Mouse (Mus musculus) stomach, postnatal 0 days (tissue): ENCODE data around the gene Gpr68. TPM values are rescaled to one million over a fixed set of nuclear protein-coding genes. Genes with fewer than 3 reads are reported as not detected.

ENCODE experiments used
- ATAC-seq: fragments of 200-750 bp; cut with Nextera tagmentation; 2 replicates; pipeline ENCODE4 v1.8.0; 2017; ENCODE audit not compliant: low FRiP score, low TSS enrichment
- DNase-seq: peaks from one replicate; pipeline ENCODE4 v3.0.0-alpha.2; 2016; ENCODE audit warnings: low spot score
- H3K27ac ChIP-seq: fragments of 300-500 bp; sonication (generic); replicated peaks from 2 replicates; pipeline ENCODE4 v1.5.1; 2014; ENCODE audit warnings: mild to moderate bottlenecking, control low read depth
- H3K27me3 ChIP-seq: fragments of 300-500 bp; sonication (generic); 2 replicates; pipeline ENCODE4 v1.6.1; 2014; ENCODE audit warnings: low read length; ENCODE audit not compliant: control insufficient read depth, insufficient read depth
- H3K36me3 ChIP-seq: fragments of 300-500 bp; sonication (generic); 2 replicates; pipeline ENCODE4 v1.6.1; 2014; ENCODE audit warnings: low read length, mixed read lengths; ENCODE audit not compliant: control insufficient read depth, insufficient read depth
- H3K4me1 ChIP-seq: fragments of 300-500 bp; sonication (generic); replicated peaks from 2 replicates; pipeline ENCODE4 v1.6.1; 2014; ENCODE audit warnings: antibody characterized with exemption; ENCODE audit not compliant: control insufficient read depth, insufficient read depth
- H3K4me2 ChIP-seq: fragments of 300-500 bp; sonication (generic); replicated peaks from 2 replicates; pipeline ENCODE4 v1.6.1; 2014; ENCODE audit warnings: low read depth, mild to moderate bottlenecking, control low read depth, moderate library complexity
- H3K4me3 ChIP-seq: fragments of 300-500 bp; sonication (generic); 2 replicates; pipeline ENCODE4 v1.5.1; 2014; ENCODE audit warnings: low read depth, low read length, control low read depth
- H3K9ac ChIP-seq: fragments of 300-500 bp; sonication (generic); 2 replicates; pipeline ENCODE4 v1.6.1; 2014; ENCODE audit warnings: mild to moderate bottlenecking, low read length, control low read depth, mixed read lengths
- H3K9me3 ChIP-seq: fragments of 300-500 bp; sonication (generic); 2 replicates; pipeline ENCODE4 v1.6.1; 2016; ENCODE audit warnings: low read length; ENCODE audit not compliant: control insufficient read depth
- CTCF ChIP-seq: IDR thresholded peaks from 2 replicates; pipeline ENCODE4 v1.5.1; 2016; ENCODE audit warnings: antibody characterized with exemption, low read depth, mild to moderate bottlenecking, moderate library complexity
- EP300 ChIP-seq: optimal IDR thresholded peaks from 2 replicates; pipeline ENCODE3; 2016; ENCODE audit warnings: antibody characterized with exemption
- WGBS: fragments of 180-500 bp; shearing (Covaris S2); extraction: QIAGEN DNeasy Blood & Tissue Kit; methylation state at CpG from one replicate; pipeline ENCODE4 v1.1.7; 2014; 5-methylcytosine and 5-hydroxymethylcytosine counted together
- polyA plus RNA-seq: library from polyadenylated mRNA; unstranded; fragments of >200 nt; fragmentation: Nextera tagmentation; extraction: Ambion mirVana; gene quantifications from 2 replicates; pipeline ENCODE4 v1.2.1, GENCODE M21; 2015

Gpr68 gene
- polyA plus RNA-seq, 1 experiment from 2014 or later: 0.44 TPM

DNA sequence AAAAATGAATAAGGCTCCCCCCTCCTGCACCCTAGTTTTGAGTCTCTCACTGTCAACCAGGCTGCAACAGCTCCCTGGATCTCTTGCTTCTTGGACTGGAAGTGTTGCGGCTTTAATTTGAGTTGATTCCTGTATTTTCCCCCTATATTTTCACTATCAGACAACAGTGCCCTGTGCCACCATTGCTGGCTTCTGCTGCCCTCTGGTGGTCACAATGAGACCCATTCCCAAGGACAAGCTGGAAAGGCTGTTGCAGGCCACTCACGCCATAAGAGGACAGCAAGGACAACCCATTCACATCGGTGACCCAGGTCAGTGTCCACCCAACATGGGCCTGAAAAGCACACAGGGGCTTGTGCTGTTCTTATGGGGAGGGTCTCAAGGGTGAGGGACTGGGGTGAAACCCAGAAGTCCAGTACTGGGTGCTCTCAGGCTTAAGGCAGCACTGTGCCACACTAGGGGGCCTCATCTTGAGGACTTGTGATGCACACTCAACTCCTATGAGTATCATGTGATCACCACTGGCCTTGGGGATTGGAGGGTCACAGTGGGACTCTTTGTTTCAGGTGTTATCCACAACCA, 66.7 kb downstream of the Gpr68 start:
- no peak overlapping the region for H3K4me2 ChIP-seq
- no peaks in the 10 kb centered on the region for H3K27me3 ChIP-seq
- H3K9ac ChIP-seq: no peak overlapping the region
- H3K27ac ChIP-seq: no peak overlapping the region
- ATAC-seq (peak; percentile 67), DNase-seq (peak; percentile 80)
- 20% methylated on average over 3 of the region's 3 CpGs for WGBS
- TF ChIP-seq EP300 (no peak), CTCF (peak; percentile 98)
- no peaks in the 10 kb centered on the region for H3K4me1 ChIP-seq
- no peaks in the 10 kb centered on the region for H3K9me3 ChIP-seq
- no peak overlapping the region for H3K4me3 ChIP-seq
- H3K36me3 ChIP-seq: no peaks in the 10 kb centered on the region

DNA sequence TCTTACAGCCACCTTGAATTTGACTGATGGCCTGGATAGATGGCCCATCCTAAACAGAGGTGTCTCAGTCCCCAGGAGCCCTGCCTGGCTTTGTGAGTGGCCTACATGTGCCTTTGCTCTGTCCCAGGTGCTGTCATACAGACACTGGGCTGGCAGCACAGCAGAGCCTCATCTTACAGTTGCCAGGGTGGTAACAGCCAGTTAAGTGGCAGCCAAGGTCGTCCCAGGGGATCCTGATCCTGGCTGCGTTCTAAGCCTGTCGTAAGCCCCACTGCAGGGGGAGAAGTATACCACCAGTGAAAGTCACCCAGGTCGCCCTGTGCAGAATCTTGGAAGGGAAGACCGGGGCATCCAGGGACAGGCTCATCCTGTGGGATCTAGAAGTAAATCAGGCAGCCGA, 68.1 kb downstream of the Gpr68 start:
- Histone ChIP-seq H3K36me3 (no peaks in the 10 kb centered on the region), H3K4me1 (no peaks in the 10 kb centered on the region), H3K9ac (no peak overlapping the region), H3K9me3 (no peaks in the 10 kb centered on the region), H3K27ac (no peak overlapping the region), H3K4me2 (no peak overlapping the region), H3K27me3 (no peaks in the 10 kb centered on the region), H3K4me3 (no peak overlapping the region)
- ATAC-seq: no peak
- TF ChIP-seq CTCF (no peak), EP300 (no peak)
- 88% methylated on average over 6 of the region's 6 CpGs for WGBS
- DNase-seq: no peak

DNA sequence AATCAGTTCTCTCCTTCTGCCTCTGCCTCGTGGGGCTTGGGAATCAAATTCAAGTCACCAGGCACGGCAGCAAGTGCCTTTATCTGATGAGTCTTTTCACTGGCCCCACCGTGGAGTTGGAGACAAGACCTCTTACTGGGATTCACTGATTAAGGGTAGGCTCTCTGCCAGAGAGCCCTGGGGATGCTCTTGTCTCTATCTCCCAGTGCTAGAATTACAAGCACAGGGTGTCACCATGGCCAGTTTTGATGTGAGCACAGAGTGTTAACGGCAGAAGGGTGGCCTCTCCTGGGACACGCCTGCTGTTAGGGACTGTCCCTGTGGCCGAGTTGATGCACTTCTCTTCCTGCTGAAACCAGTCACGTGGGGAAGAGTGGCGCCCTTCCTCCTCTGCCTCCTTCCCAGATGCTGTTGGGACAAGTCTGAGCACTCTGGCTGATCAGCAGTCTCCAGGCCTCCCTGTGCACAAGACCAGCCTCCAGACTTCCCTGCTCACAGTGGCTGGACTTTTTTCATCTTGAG, 68.9 kb downstream of the Gpr68 start:
- DNase-seq (no peak), ATAC-seq (peak; percentile 43; the same call in 1 of the 2 replicates)
- H3K4me3 ChIP-seq: no peak overlapping the region
- no peaks in the 10 kb centered on the region for H3K36me3 ChIP-seq
- no peak overlapping the region for H3K4me2 ChIP-seq
- H3K27ac ChIP-seq: no peak overlapping the region
- TF ChIP-seq EP300 (no peak), CTCF (no peak)
- no peaks in the 10 kb centered on the region for H3K4me1 ChIP-seq
- H3K27me3 ChIP-seq: no peaks in the 10 kb centered on the region
- whole genome bisulfite sequencing: 31% methylated on average over 8 of the region's 8 CpGs
- H3K9ac ChIP-seq: no peak overlapping the region
- no peaks in the 10 kb centered on the region for H3K9me3 ChIP-seq

DNA sequence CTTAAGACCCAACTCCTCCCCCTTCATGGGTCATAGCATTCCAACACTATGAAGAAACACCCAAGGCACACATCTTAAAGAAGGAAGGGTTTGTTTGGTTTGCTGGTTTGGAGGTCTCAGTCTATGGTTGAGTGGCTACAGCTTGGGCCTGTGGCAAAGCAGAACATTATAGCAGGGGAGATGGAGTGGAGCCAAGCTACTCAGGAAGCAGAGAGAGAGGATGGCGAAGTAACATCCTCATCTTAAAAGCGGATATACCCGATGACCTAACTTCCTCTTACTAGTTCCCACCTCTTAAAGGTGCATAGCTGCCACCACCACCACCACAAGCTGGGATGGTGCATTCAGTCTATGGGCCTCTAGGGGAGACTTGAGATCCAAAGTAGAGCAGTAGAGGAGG, 70.8 kb downstream of the Gpr68 start:
- H3K4me3 ChIP-seq: no peak overlapping the region
- no peaks in the 10 kb centered on the region for H3K4me1 ChIP-seq
- H3K36me3 ChIP-seq: no peaks in the 10 kb centered on the region
- H3K9ac ChIP-seq: no peak overlapping the region
- H3K9me3 ChIP-seq: no peaks in the 10 kb centered on the region
- no peak for ATAC-seq
- 73% methylated on average over 3 of the region's 3 CpGs for WGBS
- H3K27ac ChIP-seq: no peak overlapping the region
- H3K4me2 ChIP-seq: no peak overlapping the region
- TF ChIP-seq EP300: no peak
- no peak for TF ChIP-seq CTCF
- H3K27me3 ChIP-seq: no peaks in the 10 kb centered on the region
- DNase-seq: no peak

DNA sequence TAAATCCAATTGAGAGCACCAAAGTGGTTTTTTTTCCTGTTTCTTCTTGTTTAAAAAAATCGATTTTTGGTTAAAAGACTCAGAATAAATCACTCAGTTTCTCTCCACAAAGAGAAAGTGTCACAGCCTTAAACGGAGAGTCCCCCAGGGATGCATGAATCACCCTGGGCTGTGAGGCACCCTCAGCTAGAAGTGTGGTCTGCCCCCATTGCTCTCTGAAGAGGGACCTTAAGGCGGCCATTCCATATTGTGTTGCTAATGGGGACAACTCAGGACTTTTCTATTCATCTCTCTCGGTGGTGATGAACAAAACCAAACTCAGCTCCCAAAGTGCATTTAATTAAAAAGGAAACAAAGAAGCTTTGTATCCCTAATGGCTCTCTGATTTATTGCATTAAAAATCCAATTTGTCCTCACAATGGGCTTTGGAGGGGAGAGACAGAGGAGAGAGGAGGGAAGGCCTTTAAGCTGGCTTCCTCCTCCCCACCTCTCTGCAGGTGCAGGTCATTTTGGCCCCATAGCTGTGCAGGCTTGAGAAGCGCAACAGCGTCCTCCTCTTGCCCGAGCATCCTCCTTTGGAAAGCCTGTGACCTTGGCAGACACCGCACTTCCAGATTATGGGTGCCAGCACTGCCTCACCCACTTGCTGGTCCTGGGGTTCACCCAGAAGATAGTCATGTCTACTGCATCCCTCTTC, 76.2 kb downstream of the Gpr68 start:
- H3K27ac ChIP-seq: no peak overlapping the region
- 76% methylated on average over 8 of the region's 8 CpGs for WGBS
- TF ChIP-seq EP300 (no peak), CTCF (no peak)
- DNase-seq: no peak
- H3K36me3 ChIP-seq: no peaks in the 10 kb centered on the region
- H3K4me1 ChIP-seq: no peaks in the 10 kb centered on the region
- no peak overlapping the region for H3K4me3 ChIP-seq
- H3K4me2 ChIP-seq: no peak overlapping the region
- H3K27me3 ChIP-seq: no peaks in the 10 kb centered on the region
- no peak overlapping the region for H3K9ac ChIP-seq
- ATAC-seq: no peak
- no peaks in the 10 kb centered on the region for H3K9me3 ChIP-seq

DNA sequence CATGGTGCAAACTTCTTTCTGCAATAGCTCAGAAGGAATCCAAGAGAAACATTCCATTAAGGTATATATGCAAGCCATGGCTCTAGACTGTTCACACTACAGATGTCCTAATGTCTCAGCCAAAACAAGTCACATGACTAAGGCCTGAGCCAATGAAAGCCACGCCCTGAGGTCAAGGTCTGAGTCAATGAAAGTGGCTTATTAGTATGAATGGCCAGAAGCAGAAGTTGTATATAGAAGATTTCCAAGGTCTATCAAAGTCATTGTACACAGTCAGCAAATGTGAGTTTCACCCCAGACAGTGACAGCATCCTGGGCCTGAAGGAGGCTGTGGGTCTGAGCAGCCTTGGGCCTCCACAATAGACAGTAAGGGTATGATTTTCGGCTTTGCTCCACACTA, 77.0 kb downstream of the Gpr68 start:
- H3K4me1 ChIP-seq: no peaks in the 10 kb centered on the region
- H3K27me3 ChIP-seq: no peaks in the 10 kb centered on the region
- DNase-seq (no peak), ATAC-seq (no peak)
- H3K4me2 ChIP-seq: no peak overlapping the region
- TF ChIP-seq CTCF (no peak), EP300 (no peak)
- 80% methylated on average over 2 of the region's 2 CpGs for WGBS
- H3K9ac ChIP-seq: no peak overlapping the region
- H3K4me3 ChIP-seq: no peak overlapping the region
- H3K36me3 ChIP-seq: no peaks in the 10 kb centered on the region
- no peaks in the 10 kb centered on the region for H3K9me3 ChIP-seq
- no peak overlapping the region for H3K27ac ChIP-seq

Other genes starting within 250 kb of the Gpr68 start
- gene Rps6ka5, start 181.2 kb downstream of the Gpr68 start, polyA plus RNA-seq: 1.4 and 1.6 TPM in 2 replicates
- 2.8 and 4.0 TPM in 2 replicates for gene Dglucy, start 129.1 kb downstream of the Gpr68 start, polyA plus RNA-seq
- gene Ccdc88c, start 120.9 kb upstream of the Gpr68 start, polyA plus RNA-seq: 5.7 and 6.0 TPM in 2 replicates
- 14.3 and 16.8 TPM in 2 replicates for gene Ppp4r3a, start 175.5 kb upstream of the Gpr68 start, polyA plus RNA-seq